Mouse (Mus musculus): ENCODE results near the gene Lpar2. TPM values are rescaled to one million over a fixed set of nuclear protein-coding genes. Genes with fewer than 3 reads are reported as not detected.

Lpar2 gene
- polyA plus RNA-seq, 1 experiment = 0.54 TPM

GRCm38 (mm10) chr8:69804537-69804936 lies 17.7 kb upstream of the Lpar2 start:
- no peaks in the 10 kb centered on the region for H3K4me1 ChIP-seq (ENCODE audit: control insufficient read depth, insufficient read depth, low read length)
- H3K27ac ChIP-seq (ENCODE audit: insufficient read depth, low read length) = no peak overlapping the region
- H3K4me3 ChIP-seq (ENCODE audit: insufficient read depth, low read length) = no peak overlapping the region
- no peak for TF ChIP-seq POLR2A (IDR thresholded peaks at IDR 0.05; ENCODE audit: extremely low read depth, insufficient read depth, low read length)
- TF ChIP-seq CTCF (IDR thresholded peaks at IDR 0.05; ENCODE audit: extremely low read depth, insufficient read depth, low read length) = no peak

DNA sequence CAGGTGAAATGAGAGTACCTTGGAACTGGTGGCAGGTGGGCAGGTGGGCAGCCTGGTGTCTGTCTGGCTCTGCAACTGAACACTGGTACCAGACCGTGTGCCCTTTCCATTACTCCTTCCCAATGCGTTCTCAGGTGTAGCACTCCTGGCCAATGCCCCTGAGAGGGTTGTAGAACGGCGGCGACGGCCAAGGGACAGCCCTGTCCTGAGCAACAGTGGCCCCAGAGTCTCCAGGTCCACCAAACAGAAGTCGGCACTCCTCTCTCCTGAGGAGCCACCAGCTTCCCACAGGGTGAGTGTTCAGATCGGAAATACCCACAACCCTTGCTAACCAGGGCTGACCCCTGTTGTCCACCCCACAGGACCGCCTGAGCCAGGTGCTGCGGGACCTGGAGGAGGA lies 17.1 kb upstream of the Lpar2 start:
- Histone ChIP-seq H3K27ac (ENCODE audit: insufficient read depth, low read length) (no peak overlapping the region), H3K4me1 (ENCODE audit: control insufficient read depth, insufficient read depth, low read length) (no peaks in the 10 kb centered on the region), H3K4me3 (ENCODE audit: insufficient read depth, low read length) (no peak overlapping the region)
- no peak for TF ChIP-seq POLR2A (IDR thresholded peaks at IDR 0.05; ENCODE audit: extremely low read depth, insufficient read depth, low read length)
- TF ChIP-seq CTCF (IDR thresholded peaks at IDR 0.05; ENCODE audit: extremely low read depth, insufficient read depth, low read length) = no peak

GRCm38 (mm10) chr8:69805491-69805890 lies 16.7 kb upstream of the Lpar2 start:
- H3K4me3 ChIP-seq (ENCODE audit: insufficient read depth, low read length) = no peak overlapping the region
- H3K4me1 ChIP-seq (ENCODE audit: control insufficient read depth, insufficient read depth, low read length) = no peaks in the 10 kb centered on the region
- TF ChIP-seq POLR2A (IDR thresholded peaks at IDR 0.05; ENCODE audit: extremely low read depth, insufficient read depth, low read length) = no peak
- TF ChIP-seq CTCF (IDR thresholded peaks at IDR 0.05; ENCODE audit: extremely low read depth, insufficient read depth, low read length) = no peak
- H3K27ac ChIP-seq (ENCODE audit: insufficient read depth, low read length) = no peak overlapping the region

DNA sequence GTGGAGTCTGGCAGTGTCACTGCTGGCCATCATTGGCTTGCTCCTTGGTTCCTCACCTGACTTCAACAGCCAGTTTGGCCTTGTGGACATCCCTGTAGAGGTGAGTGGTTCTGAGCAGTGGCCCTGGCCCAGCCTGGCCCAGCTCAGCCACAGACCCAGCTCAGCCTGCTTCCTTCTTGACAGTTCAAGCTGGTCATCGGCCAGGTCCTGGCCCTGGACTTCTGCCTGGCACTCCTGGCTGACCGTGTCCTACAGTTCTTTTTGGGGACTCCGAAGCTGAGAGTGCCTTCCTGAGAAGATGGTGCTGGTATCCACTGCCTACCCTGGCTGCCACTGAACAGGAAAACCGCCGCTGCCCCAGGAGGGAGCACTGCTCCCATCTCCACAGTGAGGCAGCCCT lies 15.0 kb upstream of the Lpar2 start:
- no peak for TF ChIP-seq CTCF (IDR thresholded peaks at IDR 0.05; ENCODE audit: extremely low read depth, insufficient read depth, low read length)
- no peak for TF ChIP-seq POLR2A (IDR thresholded peaks at IDR 0.05; ENCODE audit: extremely low read depth, insufficient read depth, low read length)
- Histone ChIP-seq H3K4me1 (ENCODE audit: control insufficient read depth, insufficient read depth, low read length) (no peaks in the 10 kb centered on the region), H3K4me3 (ENCODE audit: insufficient read depth, low read length) (no peak overlapping the region), H3K27ac (ENCODE audit: insufficient read depth, low read length) (no peak overlapping the region)

GRCm38 (mm10) chr8:69808094-69808863 lies 13.9 kb upstream of the Lpar2 start, which contains the start of gene Gmip:
Gene Gmip (plus strand): TSS chr8:69808679.
- no peaks in the 10 kb centered on the region for H3K4me1 ChIP-seq (ENCODE audit: control insufficient read depth, insufficient read depth, low read length)
- peak within 1 kb of the TSS; percentile 31 for H3K4me3 ChIP-seq (ENCODE audit: insufficient read depth, low read length)
- TF ChIP-seq POLR2A (IDR thresholded peaks at IDR 0.05; ENCODE audit: extremely low read depth, insufficient read depth, low read length) = no peak; the same call in 1 of the 2 replicates
- no peak for TF ChIP-seq CTCF (IDR thresholded peaks at IDR 0.05; ENCODE audit: extremely low read depth, insufficient read depth, low read length)
- H3K27ac ChIP-seq (ENCODE audit: insufficient read depth, low read length) = no peak within 1 kb of the TSS

DNA sequence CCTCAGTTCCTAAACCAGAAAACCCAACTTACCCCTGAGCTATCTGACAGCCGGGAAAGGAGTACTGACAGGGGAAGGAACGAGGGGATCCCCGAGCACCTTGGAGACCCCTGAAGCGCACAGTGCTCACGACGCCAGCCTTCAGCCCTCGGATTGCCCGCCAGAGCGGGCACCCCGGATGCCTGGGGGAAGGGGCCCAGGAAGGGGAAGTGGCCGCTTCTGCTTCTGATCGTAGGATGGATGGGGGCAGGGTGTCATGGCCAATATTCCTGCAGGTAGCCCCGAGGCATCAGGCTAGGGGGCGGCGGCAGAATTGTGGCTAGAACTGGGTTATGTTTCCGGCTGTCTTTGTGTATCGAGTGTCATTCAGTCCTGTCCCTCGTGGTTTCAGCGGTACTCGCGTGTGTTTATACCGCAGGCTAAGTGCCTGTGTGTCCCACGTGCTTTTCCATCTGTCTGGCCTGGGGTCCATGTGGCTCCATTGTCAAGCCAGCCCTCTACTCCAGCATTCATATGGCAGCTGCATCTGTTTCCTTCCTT lies 13.3 kb upstream of the Lpar2 start:
- no peak for TF ChIP-seq POLR2A (IDR thresholded peaks at IDR 0.05; ENCODE audit: extremely low read depth, insufficient read depth, low read length)
- TF ChIP-seq CTCF (IDR thresholded peaks at IDR 0.05; ENCODE audit: extremely low read depth, insufficient read depth, low read length) = no peak
- no peaks in the 10 kb centered on the region for H3K4me1 ChIP-seq (ENCODE audit: control insufficient read depth, insufficient read depth, low read length)
- H3K4me3 ChIP-seq (ENCODE audit: insufficient read depth, low read length) = peak overlapping the region; percentile 31
- no peak overlapping the region for H3K27ac ChIP-seq (ENCODE audit: insufficient read depth, low read length)

GRCm38 (mm10) chr8:69809820-69810219 lies 12.4 kb upstream of the Lpar2 start:
- TF ChIP-seq CTCF (IDR thresholded peaks at IDR 0.05; ENCODE audit: extremely low read depth, insufficient read depth, low read length) = no peak
- no peak for TF ChIP-seq POLR2A (IDR thresholded peaks at IDR 0.05; ENCODE audit: extremely low read depth, insufficient read depth, low read length)
- H3K4me3 ChIP-seq (ENCODE audit: insufficient read depth, low read length) = no peak overlapping the region
- no peak overlapping the region for H3K27ac ChIP-seq (ENCODE audit: insufficient read depth, low read length)
- no peaks in the 10 kb centered on the region for H3K4me1 ChIP-seq (ENCODE audit: control insufficient read depth, insufficient read depth, low read length)

GRCm38 (mm10) chr8:69814881-69815280 lies 7.3 kb upstream of the Lpar2 start:
- Histone ChIP-seq H3K27ac (ENCODE audit: insufficient read depth, low read length) (no peak overlapping the region), H3K4me1 (ENCODE audit: control insufficient read depth, insufficient read depth, low read length) (no peaks in the 10 kb centered on the region), H3K4me3 (ENCODE audit: insufficient read depth, low read length) (no peak overlapping the region)
- TF ChIP-seq CTCF (IDR thresholded peaks at IDR 0.05; ENCODE audit: extremely low read depth, insufficient read depth, low read length) = no peak
- TF ChIP-seq POLR2A (IDR thresholded peaks at IDR 0.05; ENCODE audit: extremely low read depth, insufficient read depth, low read length) = no peak

DNA sequence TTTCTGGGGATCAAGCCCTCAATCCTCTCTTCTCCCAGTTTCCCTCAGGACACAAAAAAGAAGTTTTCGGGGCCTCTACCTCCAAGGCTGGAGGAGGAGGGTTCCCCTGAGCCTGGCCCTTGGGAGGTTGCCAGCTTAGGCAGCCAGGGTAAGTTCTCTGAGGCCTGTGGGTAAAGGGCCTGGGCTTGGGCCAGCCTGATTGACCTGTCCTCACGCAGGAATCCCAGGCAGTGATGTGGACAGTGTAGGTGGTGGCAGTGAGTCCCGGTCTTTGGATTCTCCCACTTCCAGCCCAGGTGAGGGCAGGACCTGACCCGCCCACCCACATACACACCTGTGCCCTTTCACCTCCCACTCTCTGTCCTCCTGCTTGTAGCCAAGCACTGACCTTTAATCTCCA lies 6.8 kb upstream of the Lpar2 start:
- no peaks in the 10 kb centered on the region for H3K4me1 ChIP-seq (ENCODE audit: control insufficient read depth, insufficient read depth, low read length)
- H3K27ac ChIP-seq (ENCODE audit: insufficient read depth, low read length) = no peak overlapping the region
- TF ChIP-seq POLR2A (IDR thresholded peaks at IDR 0.05; ENCODE audit: extremely low read depth, insufficient read depth, low read length) (no peak), CTCF (IDR thresholded peaks at IDR 0.05; ENCODE audit: extremely low read depth, insufficient read depth, low read length) (no peak)
- no peak overlapping the region for H3K4me3 ChIP-seq (ENCODE audit: insufficient read depth, low read length)

DNA sequence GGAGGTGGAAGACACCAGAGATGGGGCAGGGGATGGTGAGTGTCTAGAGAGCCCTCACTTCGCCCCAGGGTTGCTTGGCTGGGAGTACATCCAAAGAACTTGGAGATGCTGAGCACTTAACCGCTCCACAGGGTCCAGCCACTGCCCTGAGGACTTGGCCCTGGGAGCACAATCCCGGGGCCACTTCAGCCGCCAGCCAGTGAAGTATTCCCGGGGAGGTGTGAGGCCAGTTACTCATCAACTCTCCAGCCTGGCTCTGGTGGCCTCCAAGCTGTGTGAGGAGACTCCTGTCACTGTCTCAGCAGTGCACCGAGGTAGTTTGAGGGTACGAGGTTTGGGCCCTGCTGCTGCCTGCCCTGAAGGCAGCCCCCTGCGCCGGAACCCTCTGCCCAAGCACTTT lies 1.8 kb upstream of the Lpar2 start:
- Histone ChIP-seq H3K27ac (ENCODE audit: insufficient read depth, low read length) (no peak overlapping the region), H3K4me3 (ENCODE audit: insufficient read depth, low read length) (no peak overlapping the region), H3K4me1 (ENCODE audit: control insufficient read depth, insufficient read depth, low read length) (no peaks in the 10 kb centered on the region)
- TF ChIP-seq POLR2A (IDR thresholded peaks at IDR 0.05; ENCODE audit: extremely low read depth, insufficient read depth, low read length) = no peak
- TF ChIP-seq CTCF (IDR thresholded peaks at IDR 0.05; ENCODE audit: extremely low read depth, insufficient read depth, low read length) = no peak

Measured in cortical plate, adult 2 months (tissue).